Mouse (Mus musculus): ENCODE measurements around the gene Tada2a.
A peak's percentile ranks its signal among the peaks of the same experiment; 100 is the strongest.

The Tada2a gene

DNA sequence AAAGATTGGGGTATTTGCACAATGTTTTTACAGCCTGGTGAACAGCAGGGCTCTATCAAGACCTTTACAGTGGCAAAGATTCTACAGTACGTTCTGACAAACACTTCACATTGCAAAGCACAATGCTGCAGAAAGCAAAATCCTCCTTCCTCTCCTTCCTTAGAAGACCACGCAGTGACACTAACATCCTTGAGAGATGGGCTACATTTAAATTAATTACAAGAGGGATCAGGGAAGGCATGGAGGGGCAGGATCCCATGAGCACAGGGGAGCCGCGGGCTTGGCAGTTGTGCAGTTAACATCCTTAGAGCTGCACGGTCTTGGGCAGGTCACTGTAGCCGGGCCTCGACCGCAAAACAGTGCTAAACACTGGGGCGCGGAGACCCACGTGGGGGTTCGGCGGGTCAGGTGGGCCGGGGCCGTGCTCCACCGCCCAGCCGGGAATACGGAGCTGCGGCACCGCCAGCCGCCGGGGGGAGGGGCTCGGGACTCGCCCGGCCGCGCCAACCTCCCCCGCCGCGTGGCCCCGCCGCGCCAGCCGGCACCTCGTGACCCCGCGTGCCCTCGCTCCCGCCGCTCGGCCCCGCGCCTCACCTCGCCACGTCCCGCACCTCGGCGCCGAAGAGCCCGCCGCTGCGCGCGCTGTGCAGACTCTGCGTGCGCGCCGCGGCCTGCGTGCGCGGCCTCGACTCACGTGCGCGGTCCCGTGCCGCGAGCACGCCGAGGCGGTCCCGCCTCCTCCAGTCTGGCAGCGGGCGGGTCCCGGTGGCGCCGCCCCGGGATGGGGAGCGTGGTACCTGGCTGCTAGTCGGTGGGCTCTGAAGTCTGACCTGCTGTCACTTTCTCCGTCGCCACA, at the start of gene Tada2a, which contains the start of gene Acaca:
Gene Tada2a (minus strand): TSS at position 658 of the 856 bp plus-strand sequence.
Gene Acaca (plus strand): TSS at position 730 of the 856 bp plus-strand sequence.
- peak; percentile 94 for DNase-seq (ENCODE audit: low read depth)

DNA sequence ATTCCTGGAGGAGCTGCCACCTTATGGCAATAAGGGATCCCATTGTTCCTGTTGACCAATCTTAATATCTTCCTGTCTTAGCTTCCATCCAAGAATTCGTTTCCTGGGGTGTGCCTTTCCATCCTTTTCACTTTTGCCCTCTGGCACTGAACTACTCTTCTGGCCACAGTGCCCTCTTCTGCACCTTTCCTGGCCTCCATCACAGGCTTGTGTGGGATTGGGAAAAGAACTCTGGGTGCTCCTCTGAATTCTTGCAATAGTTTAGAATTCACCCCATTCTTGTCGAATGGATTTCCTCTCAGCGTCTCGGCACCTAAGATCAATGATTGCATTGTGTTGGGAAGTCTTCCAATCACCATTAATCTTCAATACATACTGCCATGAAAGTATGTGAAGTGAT, 49.2 kb upstream of the Tada2a start:
- DNase-seq (ENCODE audit: low read depth), result peak; percentile 49

DNA sequence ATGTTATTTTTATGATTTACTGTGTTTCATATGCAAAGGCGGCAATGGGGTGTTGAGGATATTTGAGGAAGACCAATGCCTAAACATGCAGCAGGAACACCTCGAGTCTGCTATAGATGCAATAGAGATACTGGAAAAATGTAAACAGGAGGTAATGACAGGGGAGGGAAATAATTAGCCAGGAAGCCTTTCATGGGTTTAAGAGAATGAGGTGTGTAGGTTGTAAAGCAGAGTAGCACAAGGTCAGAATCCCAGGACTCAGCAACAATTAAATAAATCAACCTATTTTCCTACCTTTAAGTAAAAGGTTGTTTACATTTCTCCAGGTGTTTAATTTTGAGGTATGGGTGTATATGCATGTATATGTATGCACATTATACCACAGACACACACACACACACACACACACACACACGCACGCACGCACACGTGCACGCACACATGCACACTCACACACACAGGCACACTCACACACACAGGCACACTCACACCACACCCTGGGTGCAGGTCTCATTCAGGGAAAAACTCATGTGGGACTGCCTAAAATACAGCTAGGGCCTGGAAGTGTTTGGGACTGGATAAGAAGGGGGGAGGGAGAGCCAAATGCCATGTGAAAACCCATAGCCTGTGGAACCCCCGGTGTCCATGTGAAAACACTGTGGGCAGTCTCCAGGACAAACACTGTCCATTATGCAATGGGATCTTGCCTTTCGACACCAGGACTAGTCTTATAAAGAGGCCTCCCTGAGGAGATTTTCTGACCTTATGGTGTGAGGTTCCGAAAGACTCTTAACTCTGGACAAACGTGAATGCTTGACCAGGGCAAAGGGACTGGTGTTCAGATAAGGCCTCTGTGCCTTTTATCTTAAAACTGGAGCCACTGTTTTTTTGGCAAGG, 43.4 kb upstream of the Tada2a start:
- no peak for DNase-seq (ENCODE audit: low read depth)

- peak; percentile 83 for DNase-seq (ENCODE audit: low read depth)
Measured at GRCm38 (mm10) chr11:84168701-84169288, 39.4 kb upstream of the Tada2a start.

DNA sequence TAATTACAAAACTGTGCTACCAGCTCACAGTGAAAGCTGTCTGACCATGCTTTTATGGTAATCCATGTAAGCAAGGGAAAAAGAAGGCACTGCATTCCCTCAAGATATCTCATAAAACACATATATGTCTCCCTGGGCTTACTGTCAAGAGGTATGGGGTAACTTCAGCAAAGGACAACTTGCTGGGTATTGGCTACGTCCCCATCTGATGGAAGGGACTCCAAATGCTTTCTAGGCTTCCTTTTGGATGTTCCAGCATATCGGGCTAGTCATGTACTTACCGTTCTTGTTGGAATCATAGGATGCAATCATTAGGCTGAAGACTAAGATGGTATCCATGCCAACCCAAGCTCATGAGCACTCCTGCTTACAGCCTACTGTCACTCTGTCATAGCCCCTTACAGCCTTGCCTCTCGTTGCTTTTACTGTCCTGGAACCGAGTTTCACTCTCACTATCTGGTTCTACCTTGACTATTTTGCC, 37.7 kb upstream of the Tada2a start, which contains the start of gene Gm11437:
Gene Gm11437 (minus strand): TSS at position 431 of the 481 bp plus-strand sequence.
- no peak for DNase-seq (ENCODE audit: low read depth)

GRCm38 (mm10) chr11:84164561-84164960, 35.2 kb upstream of the Tada2a start:
- DNase-seq (ENCODE audit: low read depth), result no peak

DNA sequence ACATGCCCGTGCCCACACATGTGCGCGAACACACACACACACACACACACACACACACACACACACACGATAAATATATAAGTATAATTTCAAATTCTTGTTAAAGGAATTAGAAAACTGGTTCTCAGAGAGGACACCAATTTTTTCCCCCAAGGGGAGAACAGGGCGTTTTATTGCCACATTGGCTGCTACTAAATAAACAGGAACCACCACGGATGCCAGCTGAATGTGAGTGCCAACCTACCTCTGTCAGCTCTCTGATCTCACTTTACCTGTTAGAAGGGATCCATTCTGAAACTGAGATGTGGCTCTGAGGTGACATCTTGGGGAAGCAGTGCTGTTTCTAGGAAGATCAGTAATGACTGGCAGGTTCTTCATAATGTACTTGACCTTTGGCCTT, 34.7 kb upstream of the Tada2a start:
- DNase-seq (ENCODE audit: low read depth), result no peak

DNA sequence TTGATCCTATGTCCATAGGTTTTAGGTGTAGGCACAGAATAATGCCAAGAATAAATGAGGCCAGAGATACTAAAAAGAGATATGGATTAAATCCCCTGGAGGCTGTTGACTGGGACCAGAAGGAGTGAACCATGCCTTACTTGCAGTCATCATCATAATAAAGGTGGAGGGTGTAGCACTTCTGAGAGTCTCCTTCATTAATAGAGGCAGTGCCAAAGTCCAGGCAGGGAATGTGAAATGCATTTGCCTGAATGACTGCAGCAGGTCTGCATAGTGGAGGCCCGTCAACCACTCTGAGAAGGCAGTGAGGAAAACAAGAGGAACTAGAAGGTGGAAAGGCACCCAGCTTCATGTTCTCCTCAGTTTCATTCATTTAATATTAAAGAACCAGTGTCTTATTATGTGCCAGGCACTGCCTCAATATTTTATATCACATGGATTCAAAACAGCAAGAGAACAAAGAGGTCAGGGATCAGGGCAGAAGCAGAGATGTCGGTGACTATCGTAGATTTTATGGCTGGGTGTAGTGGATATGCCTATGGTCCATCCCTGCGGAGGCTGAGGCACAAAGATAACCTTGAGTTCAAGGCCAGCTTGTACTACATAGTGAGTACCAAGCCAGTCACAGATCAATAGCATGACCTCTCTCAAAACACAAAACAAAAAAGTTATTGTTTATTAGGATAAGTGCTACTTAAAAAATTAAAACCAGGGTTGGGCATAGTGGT, 27.3 kb upstream of the Tada2a start:
- no peak for DNase-seq (ENCODE audit: low read depth)

GRCm38 (mm10) chr11:84150884-84151283, 21.5 kb upstream of the Tada2a start:
- DNase-seq (ENCODE audit: low read depth), result peak; percentile 71

GRCm38 (mm10) chr11:84146081-84146480, 16.7 kb upstream of the Tada2a start:
- DNase-seq (ENCODE audit: low read depth), result no peak

- no peak for DNase-seq (ENCODE audit: low read depth)
Measured at GRCm38 (mm10) chr11:84145201-84145798, 15.9 kb upstream of the Tada2a start.

DNA sequence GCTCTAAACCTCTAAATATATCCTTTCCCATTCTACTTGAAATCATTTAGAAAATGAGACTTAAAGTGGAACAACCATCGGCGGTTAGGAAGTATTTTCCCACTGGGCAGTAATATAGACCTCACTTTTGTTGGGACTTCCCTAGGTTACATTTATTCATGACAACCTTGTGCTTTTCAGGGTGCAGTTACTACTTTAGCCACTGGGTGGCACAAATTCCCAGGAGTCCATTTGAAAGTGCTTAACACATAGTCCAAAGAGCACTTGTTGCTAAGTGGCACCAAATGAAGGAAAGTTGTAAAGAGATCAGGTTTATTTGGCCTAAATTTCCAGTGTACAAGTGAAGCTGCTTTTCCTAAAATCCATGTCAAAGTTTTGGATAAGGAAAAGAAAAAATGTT, 12.4 kb upstream of the Tada2a start:
- DNase-seq (ENCODE audit: low read depth), result peak; percentile 86

DNA sequence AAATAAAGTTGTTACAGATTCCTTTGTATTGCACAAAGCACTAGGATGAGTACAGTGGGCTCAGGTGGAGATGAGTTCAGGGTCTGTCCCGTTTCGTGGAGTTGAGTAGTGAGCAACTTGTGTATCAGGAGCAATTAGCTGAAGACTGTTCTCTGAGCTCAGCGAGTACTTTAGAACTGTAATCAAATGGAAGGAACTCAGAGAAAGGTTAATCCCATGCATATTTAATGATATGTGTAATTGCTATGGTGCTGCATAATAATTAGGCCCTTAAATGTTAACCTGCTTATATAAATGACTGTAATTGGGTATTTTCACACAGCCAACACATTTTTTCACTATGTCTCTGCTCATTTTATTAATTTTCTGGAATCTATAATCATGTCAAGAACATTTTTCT, 7.1 kb upstream of the Tada2a start:
- no peak for DNase-seq (ENCODE audit: low read depth)

DNA sequence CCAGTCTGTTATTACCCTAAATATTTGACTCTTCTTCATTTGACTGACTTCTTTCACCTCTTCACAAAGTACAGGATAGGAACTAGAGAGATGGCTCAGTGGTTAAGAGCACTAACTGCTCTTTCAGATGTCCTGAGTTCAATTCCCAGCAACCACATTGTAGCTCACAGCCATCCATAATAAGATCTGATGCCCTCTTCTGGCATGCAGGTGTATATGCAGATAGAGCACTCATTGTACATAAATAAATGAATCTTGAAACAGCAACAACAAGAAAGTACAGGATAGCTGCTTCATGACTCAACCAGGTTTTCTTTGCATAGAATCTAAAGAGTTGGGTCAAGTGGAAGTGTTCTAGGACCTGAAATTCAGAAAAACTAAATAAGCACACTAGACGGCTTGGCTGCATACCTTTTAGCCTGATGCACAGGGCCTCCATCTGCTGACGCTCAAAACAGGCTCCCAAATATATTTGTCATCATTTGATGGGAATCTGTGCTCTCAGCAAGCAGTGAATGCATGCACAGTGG, 5.0 kb upstream of the Tada2a start:
- no peak for DNase-seq (ENCODE audit: low read depth)

- DNase-seq (ENCODE audit: low read depth), result peak; percentile 18
Measured at GRCm38 (mm10) chr11:84129799-84130185, 392 bp upstream of the Tada2a start.

DNA sequence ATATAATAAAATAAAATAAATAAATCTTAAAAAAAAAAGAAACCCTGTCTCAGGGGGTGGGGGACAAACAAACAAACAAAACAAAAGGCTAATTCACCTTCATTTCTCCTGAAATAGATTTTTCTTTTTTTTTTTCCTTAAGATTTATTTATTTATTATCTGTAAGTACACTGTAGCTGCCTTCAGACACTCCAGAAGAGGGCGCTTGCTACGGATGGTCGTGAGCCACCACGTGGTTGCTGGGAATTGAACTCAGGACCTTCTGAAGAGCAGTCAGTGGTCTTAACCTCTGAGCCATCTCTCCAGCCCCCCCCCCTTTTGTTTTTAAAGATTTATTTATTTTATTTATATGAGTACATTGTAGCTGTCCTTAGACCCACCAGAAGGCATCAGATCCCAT, 1.4 kb downstream of the Tada2a start:
- DNase-seq (ENCODE audit: low read depth), result peak; percentile 37

DNA sequence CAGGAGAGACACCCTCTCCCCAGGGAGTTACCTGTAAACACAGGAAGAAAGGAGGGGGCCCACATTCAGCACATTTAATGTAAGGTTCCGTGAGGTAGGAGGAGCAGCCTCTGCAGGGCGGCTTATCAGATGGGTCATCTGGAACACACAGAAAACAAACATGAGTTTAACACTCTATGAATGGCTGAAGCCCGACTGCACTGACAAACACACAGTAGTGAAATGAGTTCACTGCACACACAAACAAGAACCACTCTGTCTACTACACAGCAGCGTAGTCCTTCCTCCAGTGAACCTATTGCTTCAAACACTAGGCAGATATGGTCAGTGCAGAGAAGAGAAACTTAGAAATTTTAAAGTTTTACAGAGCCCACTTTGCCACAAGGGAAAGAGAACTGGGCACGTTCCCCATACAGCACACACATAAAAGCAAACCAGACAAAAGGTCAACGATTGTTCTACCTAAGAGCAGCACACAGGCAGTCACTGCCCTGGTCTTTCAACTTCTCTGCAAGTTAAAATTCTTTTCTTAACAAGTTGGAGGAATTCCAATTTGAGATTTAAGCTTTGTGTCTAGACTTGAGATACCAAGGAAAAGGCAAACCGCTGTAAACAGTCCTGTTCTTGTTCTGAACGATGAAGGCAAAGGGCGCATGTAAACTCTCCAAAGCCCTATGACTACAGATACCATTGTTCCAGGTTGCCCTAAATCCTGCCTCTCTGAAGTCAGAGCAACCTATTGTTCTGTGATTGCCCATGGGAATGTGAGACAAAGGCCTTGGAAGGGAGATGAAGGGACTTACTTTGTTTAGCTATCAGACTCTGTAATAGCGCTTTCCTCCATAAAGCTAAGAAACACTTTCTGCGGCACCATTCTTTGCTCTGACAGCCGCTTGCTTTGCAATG, 8.1 kb downstream of the Tada2a start:
- DNase-seq (ENCODE audit: low read depth), result no peak

GRCm38 (mm10) chr11:84117431-84117830, 12.0 kb downstream of the Tada2a start:
- DNase-seq (ENCODE audit: low read depth), result no peak

- DNase-seq (ENCODE audit: low read depth), result no peak
Measured at GRCm38 (mm10) chr11:84116221-84116620, 13.2 kb downstream of the Tada2a start.

GRCm38 (mm10) chr11:84115646-84116045, 13.8 kb downstream of the Tada2a start:
- DNase-seq (ENCODE audit: low read depth), result no peak
